Mouse (Mus musculus) layer of hippocampus, postnatal 36 days (tissue): ENCODE results near the gene Srpk2. TPM values are rescaled to one million over a fixed set of nuclear protein-coding genes. Genes with fewer than 3 reads are reported as not detected.
"Not testable (repeated sequence)": the region's sequence is repeated elsewhere in the genome, so short reads cannot be mapped to it uniquely, and the experiment has no call there.

Source experiments
- DNase-seq, 2 experiments: peaks; one replicate each; pipeline ENCODE4 v3.0.0; 2022
- total RNA-seq, 2 experiments: library from RNA; stranded (reverse); gene quantifications; 2 replicates each; pipeline ENCODE4 v1.2.3; 2021

Gene Srpk2
- total RNA-seq, 2 experiments from 2014 or later, result 155 to 160 TPM

DNA sequence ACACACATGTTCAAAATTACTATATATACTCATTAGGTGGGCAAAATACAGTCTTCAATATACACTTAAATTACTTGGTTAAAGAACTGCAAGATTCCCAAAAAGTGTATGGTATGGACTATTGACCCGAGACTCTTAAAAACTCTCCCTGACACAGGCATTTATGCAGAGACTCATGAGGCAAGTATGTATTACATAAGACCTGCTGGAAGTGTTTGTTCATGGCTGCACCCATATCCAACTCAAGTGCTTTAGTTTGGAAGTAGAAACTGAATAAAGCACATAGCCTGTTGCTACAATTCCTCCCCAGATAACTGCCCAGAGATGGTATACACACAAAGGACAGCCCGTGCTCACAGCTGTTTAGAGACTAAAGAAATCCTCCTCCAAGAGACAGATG lies 123.2 kb downstream of the Srpk2 start:
- no peak for DNase-seq

GRCm38 (mm10) chr5:23560171-23560570 lies 124.2 kb downstream of the Srpk2 start:
- DNase-seq, result no peak

GRCm38 (mm10) chr5:23556007-23556770 lies 128.2 kb downstream of the Srpk2 start:
- DNase-seq, result no peak

DNA sequence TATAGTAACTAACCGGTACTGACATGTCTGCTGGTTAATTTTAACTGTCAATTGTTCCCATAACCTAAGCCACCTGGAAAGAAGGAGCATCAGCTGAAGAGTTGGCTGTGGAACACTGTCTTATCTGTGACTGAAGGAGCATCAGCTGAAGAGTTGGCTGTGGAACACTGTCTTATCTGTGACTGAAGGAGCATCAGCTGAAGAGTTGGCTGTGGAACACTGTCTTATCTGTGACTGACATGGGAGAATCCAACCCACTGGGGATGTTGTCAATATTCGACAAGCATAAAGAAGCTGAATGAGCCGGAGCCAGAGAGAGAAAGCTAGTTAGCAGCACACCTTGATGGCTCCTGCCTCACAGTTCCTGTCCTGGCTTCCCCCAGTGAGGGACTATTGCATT lies 131.1 kb downstream of the Srpk2 start:
- DNase-seq, result not testable (repeated sequence)

- no peak for DNase-seq
Measured at GRCm38 (mm10) chr5:23551687-23552086, 132.7 kb downstream of the Srpk2 start.

DNA sequence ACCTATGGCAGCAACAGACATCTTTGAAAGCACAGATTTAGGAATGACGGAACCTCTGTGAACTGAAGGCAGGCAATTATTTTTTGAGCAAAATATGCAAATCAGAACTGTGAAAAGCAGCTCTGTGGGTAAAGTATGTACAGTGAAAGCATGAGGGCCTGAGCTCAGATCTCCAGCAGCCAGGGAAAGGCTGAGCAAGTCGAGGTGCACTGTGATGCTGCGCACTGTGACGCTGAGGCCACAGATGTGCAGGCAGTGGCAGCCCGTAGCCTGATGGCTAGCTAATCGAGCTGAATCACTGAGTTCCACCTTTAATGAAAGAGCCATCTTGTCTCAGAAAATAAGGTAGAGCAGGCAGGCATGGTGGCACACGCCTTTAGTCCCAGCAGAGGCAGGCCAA lies 148.7 kb downstream of the Srpk2 start:
- no peak for DNase-seq

- no peak for DNase-seq
Measured at GRCm38 (mm10) chr5:23531541-23532096, 152.8 kb downstream of the Srpk2 start.

DNA sequence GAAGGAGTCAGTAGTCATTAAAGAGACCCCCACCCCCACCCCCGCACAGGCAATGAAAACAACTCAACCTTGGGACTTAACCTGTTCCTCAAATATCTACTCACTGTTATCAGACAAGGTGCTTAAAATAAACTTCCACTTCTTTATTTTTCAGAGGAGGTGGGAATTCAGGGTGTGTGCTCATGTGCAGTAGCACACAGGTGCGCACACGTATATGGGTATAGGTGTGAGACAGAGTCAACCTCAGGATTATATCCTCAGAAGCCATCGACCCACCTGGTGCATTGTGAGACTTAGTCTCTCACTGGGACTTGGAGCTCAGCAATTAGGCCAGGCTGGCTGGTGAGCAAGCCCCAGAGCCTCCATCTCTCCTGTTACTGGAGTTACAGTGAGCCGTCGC lies 153.3 kb downstream of the Srpk2 start:
- no peak for DNase-seq

GRCm38 (mm10) chr5:23524621-23525020 lies 159.8 kb downstream of the Srpk2 start:
- DNase-seq, result no peak

DNA sequence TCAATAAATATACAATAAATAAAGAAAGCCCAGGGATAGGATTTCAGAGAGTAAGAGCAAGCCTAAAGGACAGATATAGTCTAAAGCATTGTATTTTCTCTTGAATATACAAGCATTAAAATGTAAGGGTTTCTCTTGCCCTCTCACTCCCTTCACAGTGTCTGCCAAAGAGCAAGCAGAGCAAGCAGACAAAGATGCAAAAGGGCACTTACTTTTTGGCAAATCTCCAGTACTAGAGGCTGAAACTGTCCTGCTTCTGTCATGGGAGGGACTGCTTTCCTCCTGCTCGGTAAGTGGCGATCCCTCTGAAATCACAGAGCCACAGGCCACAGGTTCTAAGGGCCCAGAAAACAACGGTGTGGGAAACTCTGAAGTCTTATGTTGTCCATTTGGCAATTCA lies 160.5 kb downstream of the Srpk2 start:
- DNase-seq, result no peak

DNA sequence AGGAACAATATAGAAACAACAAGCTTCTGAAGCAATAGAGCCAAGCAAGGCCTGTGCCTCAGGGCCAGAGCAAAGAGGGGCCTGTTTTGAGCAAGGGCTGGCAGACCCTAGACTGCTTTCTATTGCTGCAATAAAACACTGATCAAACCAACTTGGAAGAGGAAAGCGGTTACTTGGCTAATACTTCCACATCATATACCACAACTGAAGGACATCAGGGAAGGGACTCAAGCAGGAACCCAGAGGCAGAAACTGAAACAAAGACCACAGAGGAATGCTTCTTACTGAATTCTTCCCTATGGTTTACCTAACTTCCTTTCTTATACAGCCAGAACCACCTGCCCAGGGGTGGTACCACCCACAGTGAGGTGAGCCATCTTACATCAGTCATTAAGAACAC lies 162.8 kb downstream of the Srpk2 start:
- DNase-seq, result no peak

DNA sequence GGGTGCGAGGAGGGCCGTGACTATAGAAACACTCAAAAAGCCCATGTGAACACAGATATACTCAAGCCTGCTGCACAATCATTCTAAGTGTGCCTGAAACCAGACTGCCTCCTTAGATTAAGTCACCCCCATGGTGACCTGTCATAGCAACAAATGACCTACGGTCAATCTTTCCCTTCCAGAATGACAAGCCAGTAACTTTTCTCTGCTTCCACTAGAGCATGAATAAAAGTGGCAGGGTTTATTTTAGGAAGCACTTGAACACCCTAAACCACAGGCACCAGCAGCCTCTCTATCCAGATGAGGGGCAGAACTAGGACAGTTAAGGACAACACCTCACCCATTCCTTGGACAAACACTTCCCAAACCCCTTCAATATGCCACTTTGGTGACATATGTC lies 164.7 kb downstream of the Srpk2 start:
- DNase-seq, result no peak

DNA sequence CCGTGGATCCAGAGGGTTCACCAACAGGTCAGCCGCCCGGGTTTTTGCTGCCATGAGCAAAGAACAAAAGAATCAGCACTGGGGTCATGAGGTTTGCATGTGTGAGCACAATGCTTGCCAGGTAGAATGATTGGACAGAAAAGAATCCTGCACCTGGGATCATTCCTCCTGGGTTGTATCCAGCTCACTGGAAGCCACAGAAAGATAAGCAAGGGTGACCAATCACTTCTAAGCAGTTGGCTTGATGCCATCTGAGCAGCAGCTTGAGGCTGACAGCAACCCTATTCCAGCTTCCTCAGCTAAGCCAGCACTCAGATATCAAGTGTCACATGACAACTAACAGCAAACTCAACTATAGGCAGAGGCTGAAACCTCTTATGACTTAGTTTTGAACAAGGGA lies 165.7 kb downstream of the Srpk2 start:
- no peak for DNase-seq

GRCm38 (mm10) chr5:23517839-23518238 lies 166.6 kb downstream of the Srpk2 start:
- peak; percentile 56 to 58 for DNase-seq

GRCm38 (mm10) chr5:23516962-23517361 lies 167.5 kb downstream of the Srpk2 start:
- DNase-seq, result no peak

DNA sequence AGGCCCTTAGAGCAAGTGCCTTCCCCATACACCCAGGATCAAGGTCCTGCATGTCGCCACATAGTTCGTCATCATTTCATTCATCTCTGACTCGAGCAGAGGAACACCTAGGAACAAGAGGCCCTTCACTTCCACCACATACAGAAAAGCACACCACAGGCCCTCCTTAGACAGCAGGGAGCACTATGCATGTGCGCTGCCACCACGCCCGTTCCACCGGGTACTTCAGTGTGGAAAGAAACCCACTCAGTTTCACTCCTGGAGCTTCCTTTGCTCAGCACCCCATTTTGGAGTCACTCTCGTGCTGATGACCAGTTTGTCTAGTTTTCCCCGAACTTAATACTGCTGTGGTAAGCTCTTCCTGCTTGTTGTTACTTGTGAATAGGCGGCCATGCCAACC lies 169.4 kb downstream of the Srpk2 start:
- no peak for DNase-seq

GRCm38 (mm10) chr5:23513468-23513867 lies 170.9 kb downstream of the Srpk2 start:
- no peak for DNase-seq

DNA sequence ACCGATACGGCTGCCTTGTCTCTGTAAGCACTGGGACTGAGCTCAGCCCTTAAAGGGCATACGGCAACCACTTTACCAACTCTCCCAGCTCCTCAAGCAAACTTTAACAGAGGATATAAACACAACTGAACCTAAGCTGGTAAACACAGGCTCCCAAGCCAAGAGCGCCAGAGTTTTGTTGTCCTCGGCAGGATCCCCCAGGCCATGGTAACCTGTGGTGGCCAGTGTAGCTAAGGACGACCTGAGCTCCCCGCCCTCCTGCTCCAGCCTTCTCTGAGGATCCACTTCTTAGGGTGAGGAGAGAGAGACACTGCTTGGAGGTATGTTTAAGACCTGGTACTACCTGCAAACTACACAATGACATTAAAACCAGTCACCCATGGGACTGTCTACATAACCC lies 171.9 kb downstream of the Srpk2 start:
- no peak for DNase-seq

DNA sequence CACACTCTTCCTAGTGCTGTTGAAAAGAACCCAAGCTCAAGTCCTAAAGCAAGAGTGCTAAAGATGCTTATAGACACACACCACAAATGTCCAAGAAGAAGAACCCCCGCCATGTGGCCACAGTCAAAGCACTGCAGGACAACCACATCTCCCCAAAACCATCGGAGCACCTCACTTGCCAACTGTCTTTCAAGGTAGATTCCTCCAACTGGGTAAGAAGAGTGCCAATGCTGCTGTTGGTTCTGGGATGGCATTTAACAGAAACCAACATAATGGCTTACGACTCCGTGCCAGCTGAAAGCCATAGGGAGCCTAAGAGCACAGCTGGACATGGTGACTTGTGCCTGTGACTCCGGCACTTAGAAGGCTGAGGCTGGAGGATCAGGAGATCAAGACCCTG lies 173.0 kb downstream of the Srpk2 start:
- no peak for DNase-seq

GRCm38 (mm10) chr5:23508630-23509029 lies 175.8 kb downstream of the Srpk2 start:
- no peak for DNase-seq

GRCm38 (mm10) chr5:23507210-23507609 lies 177.2 kb downstream of the Srpk2 start:
- no peak for DNase-seq

- DNase-seq, result no peak
Measured at GRCm38 (mm10) chr5:23505578-23505977, 178.8 kb downstream of the Srpk2 start.

DNA sequence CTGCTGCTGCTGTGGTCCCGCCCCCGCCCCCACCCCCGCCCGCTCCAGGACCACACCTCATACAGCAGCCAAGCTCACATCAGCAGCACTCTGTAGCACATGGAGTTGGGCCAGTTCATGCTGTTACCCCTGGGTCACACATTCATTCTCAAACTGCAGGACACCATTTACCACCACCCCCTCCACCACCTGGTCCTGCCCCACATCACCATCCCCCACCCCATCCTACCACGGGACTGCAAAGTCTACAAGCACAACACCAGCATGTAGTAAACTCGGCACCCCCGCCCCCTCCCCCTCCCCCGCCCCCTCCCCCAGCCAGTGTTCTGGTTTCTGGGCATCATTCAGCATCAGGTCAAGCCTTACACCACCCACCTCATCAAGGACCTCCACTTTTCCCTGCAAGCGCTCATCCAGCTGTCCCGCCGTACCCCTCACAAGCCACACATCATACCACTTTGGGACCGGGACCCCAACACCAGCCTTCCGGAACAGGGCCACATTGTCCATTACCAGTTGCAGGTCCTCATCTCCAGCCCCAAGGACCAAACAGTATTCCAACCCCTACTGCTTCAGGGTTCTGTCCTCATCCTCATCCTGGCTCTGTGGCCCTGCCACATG lies 182.0 kb downstream of the Srpk2 start:
- no peak for DNase-seq
